Mouse (Mus musculus) frontal cortex, postnatal 14 days (tissue): ENCODE data around the gene Pan3.

Experiments used
- DNase-seq, 2 experiments: peaks; one replicate each; pipeline ENCODE4 v3.0.0; 2022; ENCODE audit warnings: low spot score in 2 of 2

The Pan3 gene

DNA sequence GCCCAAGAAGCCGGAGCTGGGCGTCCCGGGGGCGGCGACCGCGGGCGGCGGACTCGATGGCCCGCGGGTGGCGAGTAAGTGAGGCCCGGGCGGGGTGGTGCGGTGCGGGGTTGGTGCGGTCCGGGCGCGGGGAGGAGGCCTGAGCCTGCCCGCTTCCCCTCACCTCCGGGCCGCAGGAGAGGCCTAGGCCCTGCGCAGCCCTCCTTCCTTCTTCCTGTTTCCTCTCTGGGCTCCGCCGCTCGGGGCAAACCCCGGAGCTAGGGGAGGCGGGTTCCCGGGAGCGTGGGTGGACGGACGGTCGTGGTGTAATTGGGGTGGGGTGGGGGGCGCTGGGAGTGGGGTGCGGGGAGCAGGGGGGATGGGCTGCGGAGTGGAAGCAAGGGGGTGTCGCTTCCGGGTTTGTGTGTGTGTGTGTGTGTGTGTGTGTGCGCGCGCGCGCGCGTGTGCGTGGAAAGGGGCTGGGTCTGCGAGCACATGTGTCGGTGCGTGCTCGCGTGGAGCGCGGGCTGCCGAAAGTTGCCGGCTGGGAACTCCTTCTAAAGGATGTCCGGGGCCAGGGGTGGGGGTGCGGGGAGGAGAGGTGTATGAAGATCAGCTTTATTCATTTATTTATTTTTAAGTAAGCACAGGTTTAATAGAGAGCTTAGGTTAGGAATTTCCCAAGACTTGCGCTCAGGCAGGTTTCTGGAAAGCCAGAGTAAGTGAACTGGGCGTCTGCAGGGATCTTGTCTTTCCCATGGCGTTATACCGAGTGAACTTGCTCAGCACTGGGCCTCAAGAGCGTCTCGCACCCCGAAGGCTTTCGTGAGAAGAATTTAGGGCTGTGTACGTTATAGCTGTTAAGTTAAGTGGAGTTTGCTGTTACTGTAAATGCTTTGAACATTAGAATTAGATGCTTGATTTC, 1.2 kb downstream of the Pan3 start:
- peak; percentile 60 to 66 for DNase-seq

DNA sequence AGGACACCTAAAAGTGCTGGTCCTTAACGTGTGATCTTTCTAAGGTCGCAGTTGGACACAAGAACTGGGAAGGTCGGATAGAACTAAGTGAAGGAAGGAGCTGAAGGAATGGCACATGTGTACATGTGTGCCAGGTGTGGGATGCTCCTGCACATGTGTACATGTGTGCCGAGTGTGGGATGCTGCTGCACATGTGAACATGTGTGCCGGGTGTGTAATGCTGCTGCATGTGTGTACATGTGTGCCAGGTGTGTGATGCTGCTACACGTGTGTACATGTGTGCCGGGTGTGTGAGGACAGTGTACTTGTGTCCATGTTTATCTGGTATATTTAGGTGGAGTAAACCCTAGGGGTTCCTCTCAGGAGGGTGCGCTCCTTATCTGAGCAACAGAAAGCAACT, 3.0 kb downstream of the Pan3 start:
- DNase-seq = no peak

DNA sequence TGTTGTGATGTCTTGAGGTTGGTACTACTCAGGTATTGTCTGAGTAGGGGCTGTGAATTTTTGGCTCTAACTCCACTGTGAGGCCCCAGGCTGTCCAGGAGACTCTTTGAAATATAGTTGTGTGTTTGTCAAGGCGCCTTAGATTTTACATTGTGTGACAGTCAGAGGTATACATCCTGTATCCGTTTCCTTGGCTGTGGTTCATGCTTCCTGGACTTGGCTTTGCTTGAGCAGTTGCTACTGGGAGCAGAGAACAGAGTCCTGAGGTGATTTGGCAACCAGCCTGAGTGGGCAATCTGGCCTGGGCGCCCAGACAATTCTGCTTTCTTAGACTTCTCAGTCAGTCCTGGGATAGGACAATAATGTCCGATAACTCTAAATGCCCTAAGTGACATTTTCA, 5.3 kb downstream of the Pan3 start:
- DNase-seq = no peak

DNA sequence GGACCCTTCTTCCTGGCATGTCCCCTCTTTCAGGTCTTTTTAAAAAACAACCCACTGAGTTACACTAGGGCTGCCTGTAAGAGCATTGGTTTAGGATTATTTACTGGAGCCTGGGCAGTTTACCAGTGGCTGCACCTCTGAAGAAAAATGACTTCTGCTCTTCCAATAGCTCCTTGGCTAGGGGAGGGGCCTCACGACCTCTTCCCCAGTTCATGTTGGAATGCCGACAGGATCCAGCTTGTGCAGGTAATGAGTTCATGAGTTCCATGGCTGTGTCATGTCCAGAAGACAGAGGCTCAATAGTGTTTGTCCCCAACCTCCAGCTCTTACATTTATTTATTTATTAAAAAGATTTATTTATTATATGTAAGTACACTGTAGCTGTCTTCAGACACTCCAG, 5.8 kb downstream of the Pan3 start:
- no peak for DNase-seq

DNA sequence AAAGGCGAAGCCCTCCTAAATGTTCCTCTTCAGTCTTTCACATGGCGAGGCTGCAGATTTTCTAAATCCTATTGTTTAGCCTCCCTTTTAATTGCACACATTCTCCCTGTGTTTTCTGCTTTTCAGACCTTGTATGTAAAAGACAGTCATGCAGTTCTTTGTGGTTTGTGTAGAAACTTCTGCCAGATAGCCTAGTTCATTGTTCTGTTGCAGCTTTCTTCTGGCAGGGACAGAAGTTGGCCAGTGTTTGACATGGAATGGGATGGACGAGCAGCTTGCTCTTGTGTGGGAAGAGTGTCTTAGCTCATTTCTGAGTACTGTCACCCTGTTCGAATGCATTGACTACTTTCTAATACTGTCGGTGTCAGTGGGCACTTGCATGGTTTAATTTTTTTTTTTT, 6.5 kb downstream of the Pan3 start:
- DNase-seq = no peak

DNA sequence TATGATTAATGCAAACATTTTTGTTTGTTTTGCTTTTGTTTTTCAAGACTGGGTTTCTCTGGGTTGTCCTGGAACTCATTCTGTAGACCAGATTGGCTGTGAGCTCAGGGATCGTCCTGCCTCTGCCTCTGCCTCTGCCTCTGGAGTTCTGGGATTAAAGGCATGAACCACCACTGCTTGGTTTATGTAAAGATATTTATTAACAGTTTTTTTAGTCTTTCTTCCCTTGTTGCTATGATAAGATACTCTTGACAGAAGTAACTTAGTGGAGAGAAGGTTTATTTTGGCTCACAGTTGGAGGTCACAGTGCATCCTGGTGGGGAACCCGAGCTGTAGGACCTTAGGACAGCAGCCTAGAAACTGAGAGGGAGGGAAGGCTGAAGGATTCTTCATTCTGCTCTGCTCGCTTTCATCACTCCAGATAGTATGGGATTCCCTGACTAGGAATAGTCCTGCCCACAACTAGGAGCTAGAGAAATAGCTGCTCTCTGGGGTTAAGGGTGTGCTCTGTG, 11.1 kb downstream of the Pan3 start:
- no peak for DNase-seq

DNA sequence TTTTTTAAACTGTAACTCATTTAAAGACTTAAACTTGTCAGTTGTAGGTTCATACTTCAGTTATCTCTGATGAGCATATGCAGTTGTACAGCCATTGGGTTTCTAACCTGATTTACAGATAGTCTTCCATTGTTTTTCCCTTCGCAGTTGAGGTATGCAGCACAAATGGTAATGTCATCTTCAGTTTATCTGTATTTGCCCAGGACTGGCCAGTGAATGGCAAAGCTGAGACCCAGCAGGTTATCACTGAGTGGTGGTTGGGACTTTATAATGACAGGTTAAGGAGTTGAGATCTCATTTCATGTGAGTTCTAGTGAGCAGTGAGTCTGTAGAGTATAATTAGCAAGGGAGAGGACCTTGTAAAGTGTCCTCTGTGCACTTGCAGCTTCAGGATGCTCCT, 12.0 kb downstream of the Pan3 start:
- DNase-seq = no peak

DNA sequence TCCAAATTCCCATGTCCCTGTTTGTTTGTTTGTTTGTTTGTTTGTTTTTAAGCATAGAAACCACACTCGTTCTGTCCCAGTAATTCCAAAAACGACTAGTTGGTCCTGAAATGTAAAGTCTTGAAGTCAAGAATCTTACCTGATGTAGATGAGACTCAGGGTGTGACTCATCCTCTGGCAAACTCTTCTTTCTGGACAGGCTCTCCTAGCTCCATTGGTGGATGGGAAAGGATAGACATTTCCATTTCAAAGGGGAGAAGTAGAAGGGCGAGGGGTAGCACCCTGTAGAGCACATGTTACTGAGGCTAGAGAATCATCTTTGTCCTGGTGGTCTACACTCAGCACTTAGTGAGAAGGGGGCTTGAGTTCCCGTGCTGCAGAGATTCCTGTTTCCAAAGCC, 12.8 kb downstream of the Pan3 start:
- DNase-seq = no peak

DNA sequence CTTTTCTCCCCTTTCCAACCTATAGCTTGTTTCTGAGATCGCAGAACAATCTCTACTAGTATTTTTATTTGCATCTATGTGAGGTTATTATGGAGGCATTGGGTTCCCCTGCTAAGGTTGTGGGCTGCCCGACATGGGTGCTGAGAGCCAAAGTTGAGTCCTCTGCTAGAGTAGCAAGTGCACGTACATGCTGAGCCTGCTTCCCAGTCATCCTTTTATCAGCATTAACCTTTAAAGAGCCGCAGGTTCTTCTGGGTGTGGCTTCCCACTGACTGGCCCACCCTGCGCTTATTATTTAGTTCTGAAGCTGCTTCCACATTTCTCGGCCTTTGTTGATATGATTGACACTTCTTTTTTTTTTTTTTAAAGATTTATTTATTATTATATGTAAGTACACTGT, 14.3 kb downstream of the Pan3 start:
- no peak for DNase-seq

DNA sequence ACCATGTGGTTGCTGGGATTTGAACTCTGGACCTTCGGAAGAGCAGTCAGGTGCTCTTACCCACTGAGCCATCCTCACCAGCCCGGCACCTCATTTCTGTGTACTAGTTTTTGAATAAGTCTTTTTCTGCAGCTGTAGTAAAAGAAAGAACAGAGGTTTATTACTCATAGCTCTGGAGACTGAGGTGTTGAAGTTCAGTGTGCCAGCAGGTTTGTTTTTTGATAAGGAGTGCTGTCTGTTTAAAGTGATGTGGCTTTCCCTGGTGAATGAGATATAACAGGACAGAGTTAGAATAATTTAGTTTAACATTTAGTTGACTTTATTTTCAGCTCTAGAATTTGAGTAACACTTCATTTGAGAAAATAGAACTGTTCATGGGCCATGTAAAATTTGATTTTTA, 14.8 kb downstream of the Pan3 start:
- no peak for DNase-seq

DNA sequence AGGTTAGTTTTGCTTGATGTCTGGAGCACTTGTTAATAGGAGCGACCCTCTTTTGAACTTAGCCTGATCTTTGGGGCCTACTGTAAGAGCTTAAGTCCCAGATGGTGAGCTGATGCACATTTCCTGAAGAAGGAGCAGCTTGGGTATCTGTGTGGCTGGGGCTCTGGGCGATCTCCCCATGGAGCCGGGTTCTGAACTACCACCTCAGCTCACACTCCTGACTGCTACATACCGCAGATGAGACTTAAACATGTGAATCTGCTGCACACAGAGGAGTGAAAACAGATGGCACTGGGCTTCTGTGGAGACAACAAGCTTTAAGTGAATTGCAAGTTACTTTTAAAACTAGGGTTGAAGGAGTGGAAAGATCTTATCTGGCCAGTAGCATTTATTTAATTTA, 15.3 kb downstream of the Pan3 start:
- no peak for DNase-seq

DNA sequence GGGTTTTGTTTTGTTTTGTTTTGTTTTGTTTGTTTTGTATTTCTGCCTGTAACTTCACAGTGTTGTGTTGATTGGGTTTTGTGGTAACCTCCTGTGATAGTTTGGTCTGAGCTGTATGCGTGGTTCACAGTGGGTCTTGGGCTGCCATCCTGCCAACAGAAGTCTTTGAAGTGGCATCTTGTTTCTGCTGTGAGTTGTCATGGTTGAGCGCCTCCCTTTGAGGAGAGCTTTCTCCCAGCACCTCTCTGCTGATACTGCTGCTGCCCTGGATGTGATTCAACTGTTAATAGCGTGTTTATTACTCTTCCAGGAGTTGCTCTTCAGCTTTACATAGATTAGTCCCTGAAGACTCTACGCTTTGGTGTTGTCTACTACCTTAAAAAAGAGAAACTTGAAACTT, 18.6 kb downstream of the Pan3 start:
- no peak for DNase-seq

DNA sequence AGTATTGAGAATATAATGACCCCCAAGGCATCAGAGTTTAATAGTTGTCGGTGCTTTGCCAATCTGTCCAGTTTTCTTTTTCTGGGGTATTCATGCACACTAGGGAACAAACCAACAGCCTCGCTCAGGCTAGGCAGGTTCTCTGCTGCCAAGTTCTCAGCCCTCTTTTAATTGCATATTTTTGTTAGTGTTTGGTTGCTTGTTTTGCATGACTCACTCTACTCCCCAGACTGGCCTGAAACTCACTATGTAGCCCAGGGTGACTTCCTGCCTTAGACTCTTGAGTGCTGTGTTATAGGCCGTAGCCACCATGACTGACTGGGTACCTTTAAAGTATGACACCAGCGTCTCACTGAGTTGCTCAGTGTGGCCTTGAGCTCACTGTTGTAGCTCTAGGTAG, 19.0 kb downstream of the Pan3 start:
- no peak for DNase-seq

DNA sequence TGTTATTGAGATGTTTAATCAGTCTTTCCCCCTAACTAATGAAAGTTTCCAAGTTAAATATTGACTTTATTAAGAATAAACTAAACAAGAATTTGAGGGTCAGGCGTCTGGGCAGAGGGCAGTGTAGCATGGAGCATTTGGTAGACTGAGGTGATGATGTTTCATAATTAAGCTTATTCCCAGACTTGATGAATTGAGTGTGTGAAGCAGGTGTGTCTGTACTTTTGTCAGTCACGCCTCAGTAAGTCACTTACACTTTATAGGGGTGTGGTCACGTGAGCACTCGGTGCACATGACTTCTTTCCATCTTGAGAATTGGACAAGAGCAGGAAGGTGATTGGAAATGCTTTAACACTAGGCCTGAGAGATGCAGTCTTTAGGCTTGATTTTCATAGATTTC, 26.5 kb downstream of the Pan3 start:
- DNase-seq = no peak

DNA sequence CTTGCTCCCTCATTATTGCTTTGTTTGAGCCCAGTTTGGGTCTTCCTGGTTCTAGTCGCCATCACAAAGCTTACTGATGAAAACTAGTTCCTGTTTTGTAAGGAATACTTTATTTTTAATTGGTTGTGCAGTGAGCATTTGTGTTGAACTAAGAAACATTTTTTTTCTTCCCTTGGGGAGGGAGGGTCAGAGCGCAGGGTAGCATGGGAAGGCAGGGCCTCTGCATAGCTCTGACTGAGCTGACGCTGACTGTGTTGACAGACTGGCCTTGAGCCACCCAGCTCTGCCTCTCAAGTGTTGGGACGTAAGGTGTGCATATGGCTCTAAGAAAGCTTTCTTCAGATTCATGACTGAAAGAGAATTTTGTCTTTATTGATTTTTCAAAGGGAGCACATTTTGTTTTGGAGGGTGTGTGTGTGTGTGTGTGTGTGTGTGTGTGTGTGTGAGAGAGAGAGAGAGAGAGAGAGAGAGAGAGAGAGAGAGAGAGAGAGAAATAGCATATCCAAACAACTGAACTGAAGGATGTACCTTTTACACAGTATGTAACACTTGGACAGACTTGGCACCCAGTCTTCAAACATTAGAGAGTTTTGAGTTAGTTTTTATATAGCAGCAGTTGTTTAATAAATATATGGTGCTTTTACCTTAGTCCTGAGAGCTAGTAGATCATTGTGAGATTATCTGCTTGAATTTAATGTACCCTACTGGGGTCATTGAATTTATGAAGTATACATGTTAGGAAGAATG, 30.0 kb downstream of the Pan3 start:
- no peak for DNase-seq

DNA sequence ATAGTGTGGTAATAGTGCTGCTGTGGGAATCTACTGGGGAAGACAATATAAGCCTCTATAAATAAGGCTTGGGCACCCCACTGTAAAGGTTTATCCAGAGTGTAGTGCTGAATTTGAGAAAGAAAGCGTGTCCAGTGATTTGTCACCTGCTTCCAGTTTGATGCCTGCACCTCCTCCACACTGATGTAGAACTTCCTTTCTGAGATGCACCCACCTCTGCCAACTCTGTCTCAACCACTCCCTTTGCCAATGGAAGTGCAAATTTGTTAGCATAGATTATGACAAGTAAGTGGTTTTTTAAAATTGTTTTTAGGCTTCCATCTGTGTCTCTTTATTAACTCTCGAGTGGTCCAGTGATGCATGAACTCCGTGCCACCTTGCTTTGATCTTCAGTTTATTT, 33.3 kb downstream of the Pan3 start:
- DNase-seq = no peak

DNA sequence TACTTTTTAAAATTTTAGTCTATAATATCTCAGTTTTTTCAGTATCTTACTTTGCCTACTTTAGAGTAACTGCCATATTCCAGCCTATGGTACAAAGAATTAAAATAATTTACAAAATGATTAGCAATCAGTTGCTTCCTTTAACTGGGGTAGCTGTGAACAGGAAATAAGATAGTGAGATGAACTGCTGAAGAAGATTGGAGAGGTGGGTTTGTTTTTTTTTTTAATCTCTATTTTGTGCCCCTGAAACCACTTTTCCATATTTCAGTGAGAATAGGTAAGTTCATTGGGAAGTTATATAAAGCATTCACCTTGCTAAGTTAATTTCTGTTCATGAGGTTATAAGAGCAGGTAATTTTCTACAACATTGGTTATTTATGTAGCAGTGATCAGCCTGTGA, 36.4 kb downstream of the Pan3 start:
- DNase-seq = no peak

DNA sequence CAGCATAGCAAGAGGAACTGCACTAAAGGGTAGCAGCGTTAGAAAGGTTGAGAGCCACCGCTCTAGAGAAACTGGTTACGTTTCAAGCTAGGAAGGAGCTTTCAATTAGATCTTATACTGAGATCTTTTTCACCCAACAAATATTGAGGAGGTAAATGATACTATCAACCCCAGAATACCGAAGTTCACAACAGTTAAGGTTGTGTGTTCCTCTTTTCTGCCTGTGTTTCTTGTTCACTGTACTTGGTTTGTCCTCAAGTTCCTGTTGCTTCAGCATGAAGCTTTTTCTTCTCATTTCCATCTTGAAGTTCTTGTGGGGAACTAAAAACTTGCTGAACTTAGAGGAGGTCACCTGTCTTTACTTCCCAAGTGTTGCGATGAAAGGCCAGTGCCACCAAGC, 41.2 kb downstream of the Pan3 start:
- DNase-seq = no peak

DNA sequence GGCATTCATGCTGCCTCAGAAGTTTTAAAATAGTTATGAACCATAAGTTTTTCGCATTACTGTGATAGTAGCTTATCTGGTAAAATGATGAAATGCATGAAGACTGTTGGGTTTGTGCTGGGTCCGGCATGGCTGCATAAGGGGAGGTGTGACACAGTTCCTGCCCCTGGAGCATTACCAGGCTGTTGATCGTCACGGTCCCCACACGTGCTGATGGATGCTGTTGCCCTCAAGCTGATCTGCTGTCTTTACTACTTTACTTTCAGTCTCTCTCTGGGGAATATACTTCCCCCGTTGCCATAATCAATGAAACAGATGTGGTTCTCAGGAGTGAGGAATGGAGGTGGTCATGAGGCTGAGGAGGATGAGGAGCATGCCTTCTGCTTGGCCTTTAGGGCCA, 43.1 kb downstream of the Pan3 start:
- DNase-seq = no peak

DNA sequence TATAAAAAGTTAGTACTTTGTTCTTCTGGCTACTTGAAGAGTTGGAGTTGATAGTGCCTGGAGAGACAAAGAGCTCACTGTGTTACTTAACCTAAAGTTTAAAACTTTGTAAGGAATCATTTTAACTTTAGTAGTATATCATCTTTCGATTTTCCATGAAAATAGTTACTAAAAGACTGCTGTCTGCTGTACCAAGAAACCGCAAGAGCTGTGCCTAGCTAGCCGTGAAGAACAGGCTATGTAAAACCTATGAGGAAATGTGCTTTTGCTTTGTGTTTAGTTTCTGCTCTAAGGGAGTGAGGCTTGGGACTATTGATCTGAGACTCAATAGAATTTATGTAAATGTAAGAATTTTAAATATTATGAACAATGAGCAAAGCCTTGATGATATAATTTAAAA, 43.9 kb downstream of the Pan3 start:
- no peak for DNase-seq

DNA sequence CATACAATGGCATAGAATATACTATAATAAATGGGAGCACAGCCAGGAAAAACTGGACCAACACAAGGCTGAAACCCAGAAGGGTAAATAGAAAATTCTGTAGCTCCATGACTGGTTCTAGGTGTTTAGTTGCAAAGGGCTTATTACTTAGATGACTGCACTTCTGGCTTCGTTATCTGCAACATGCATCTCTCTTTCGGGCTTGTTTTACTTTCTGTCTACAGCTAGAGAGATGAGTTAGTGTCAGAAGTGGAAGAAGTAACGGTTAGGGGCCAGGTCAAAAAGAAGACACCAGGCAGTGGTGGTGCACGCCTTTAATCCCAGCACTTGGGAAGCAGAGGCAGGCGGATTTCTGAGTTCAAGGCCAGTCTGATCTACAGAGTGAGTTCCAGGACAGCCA, 46.1 kb downstream of the Pan3 start:
- DNase-seq = no peak

DNA sequence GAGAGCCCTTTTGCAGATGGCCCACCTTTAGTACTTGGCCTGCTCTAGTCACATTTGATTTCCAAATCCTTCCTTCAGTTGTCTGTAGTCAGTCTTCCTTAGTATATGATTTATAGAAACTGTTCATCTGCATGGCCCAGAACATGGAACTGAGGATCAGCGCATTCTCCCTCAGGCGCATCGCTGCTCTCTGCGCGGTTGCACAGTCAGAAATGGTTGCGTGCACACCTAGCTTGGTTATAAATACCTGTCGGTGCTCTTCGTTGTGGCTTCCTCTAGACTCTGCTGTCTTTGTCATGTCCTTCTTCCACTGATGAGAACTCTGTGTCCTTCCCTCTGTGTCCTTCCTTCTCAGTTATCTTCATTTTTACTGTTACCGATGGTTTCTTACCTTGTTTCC, 47.1 kb downstream of the Pan3 start:
- no peak for DNase-seq

DNA sequence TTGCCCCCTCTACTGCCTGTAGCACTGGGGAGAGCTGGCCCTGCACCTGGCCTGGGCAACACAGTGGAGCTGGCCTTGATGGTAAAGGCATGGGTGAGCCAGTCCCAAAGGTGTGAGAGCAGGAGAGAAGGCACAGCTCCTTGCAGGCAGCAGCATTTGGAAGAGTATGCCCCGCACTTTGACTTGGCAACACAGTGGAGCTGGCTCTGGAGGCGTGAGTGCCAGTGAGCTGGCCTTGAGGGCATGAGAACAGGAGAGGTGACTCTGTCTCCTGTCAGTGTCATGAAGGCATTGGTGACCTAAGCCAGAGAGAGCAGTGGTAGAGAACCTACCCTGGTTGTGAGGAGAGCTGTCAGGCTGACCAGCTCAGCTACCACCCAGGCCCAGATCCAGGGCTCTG, 49.4 kb downstream of the Pan3 start:
- no peak for DNase-seq
